Mouse (Mus musculus): ENCODE measurements around the gene Gm28778. TPM values are rescaled to one million over a fixed set of nuclear protein-coding genes. Genes with fewer than 3 reads are reported as not detected.
A peak's percentile ranks its signal among the peaks of the same experiment; 100 is the strongest.
"Not testable (repeated sequence)": the region's sequence is repeated elsewhere in the genome, so short reads cannot be mapped to it uniquely, and the experiment has no call there.

Gm28778 gene
- total RNA-seq (2015; ENCODE audit: low replicate concordance) (not detected in 2 replicates), total RNA-seq (2017; ENCODE audit: low replicate concordance) (not detected in 2 replicates)

- ATAC-seq (replicated peaks; ENCODE audit: low FRiP score, poor library complexity, severe bottlenecking), result peak; percentile 99
Observed at GRCm38 (mm10) chr1:53296581-53297383, at the start of gene Gm28778, which contains the start of the genes Pms1 and Ormdl1. Gene Gm28778 (plus strand): TSS chr1:53297111. Gene Pms1 (minus strand): TSS chr1:53297018. Gene Ormdl1 (plus strand): TSS chr1:53297095.

GRCm38 (mm10) chr1:53264958-53265612 is 31.8 kb upstream of the Gm28778 start:
- not testable (repeated sequence) for ATAC-seq (replicated peaks; ENCODE audit: low FRiP score, poor library complexity, severe bottlenecking)

- no peak for ATAC-seq (replicated peaks; ENCODE audit: low FRiP score, poor library complexity, severe bottlenecking)
Observed at GRCm38 (mm10) chr1:53269901-53270300, 27.0 kb upstream of the Gm28778 start.

GRCm38 (mm10) chr1:53272646-53273045 is 24.3 kb upstream of the Gm28778 start:
- ATAC-seq (replicated peaks; ENCODE audit: low FRiP score, poor library complexity, severe bottlenecking), result no peak

GRCm38 (mm10) chr1:53291197-53291596 is 5.7 kb upstream of the Gm28778 start:
- ATAC-seq (replicated peaks; ENCODE audit: low FRiP score, poor library complexity, severe bottlenecking), result no peak

- no peak for ATAC-seq (replicated peaks; ENCODE audit: low FRiP score, poor library complexity, severe bottlenecking)
Observed at GRCm38 (mm10) chr1:53300506-53300905, 3.6 kb downstream of the Gm28778 start.

- ATAC-seq (replicated peaks; ENCODE audit: low FRiP score, poor library complexity, severe bottlenecking), result peak; percentile 98
Observed at GRCm38 (mm10) chr1:53312989-53313967, 16.4 kb downstream of the Gm28778 start, which contains the start of gene Osgepl1. Gene Osgepl1 (plus strand): TSS chr1:53313624.

GRCm38 (mm10) chr1:53321662-53322344 is 24.9 kb downstream of the Gm28778 start:
- ATAC-seq (replicated peaks; ENCODE audit: low FRiP score, poor library complexity, severe bottlenecking), result no peak

- no peak for ATAC-seq (replicated peaks; ENCODE audit: low FRiP score, poor library complexity, severe bottlenecking)
Observed at GRCm38 (mm10) chr1:53323254-53323653, 26.3 kb downstream of the Gm28778 start.

- no peak for ATAC-seq (replicated peaks; ENCODE audit: low FRiP score, poor library complexity, severe bottlenecking)
Observed at GRCm38 (mm10) chr1:53324277-53324676, 27.4 kb downstream of the Gm28778 start.

- no peak for ATAC-seq (replicated peaks; ENCODE audit: low FRiP score, poor library complexity, severe bottlenecking)
Observed at GRCm38 (mm10) chr1:53324827-53325494, 28.1 kb downstream of the Gm28778 start.

GRCm38 (mm10) chr1:53333527-53333926 is 36.6 kb downstream of the Gm28778 start:
- not testable (repeated sequence) for ATAC-seq (replicated peaks; ENCODE audit: low FRiP score, poor library complexity, severe bottlenecking)

GRCm38 (mm10) chr1:53335465-53335864 is 38.6 kb downstream of the Gm28778 start:
- ATAC-seq (replicated peaks; ENCODE audit: low FRiP score, poor library complexity, severe bottlenecking), result no peak

GRCm38 (mm10) chr1:53337403-53337802 is 40.5 kb downstream of the Gm28778 start:
- ATAC-seq (replicated peaks; ENCODE audit: low FRiP score, poor library complexity, severe bottlenecking), result not testable (repeated sequence)

GRCm38 (mm10) chr1:53341071-53341470 is 44.2 kb downstream of the Gm28778 start:
- ATAC-seq (replicated peaks; ENCODE audit: low FRiP score, poor library complexity, severe bottlenecking), result no peak

GRCm38 (mm10) chr1:53352327-53353261 is 55.7 kb downstream of the Gm28778 start, which contains the start of the genes Asdurf, Gm28551 and Asnsd1:
Gene Asdurf (minus strand): TSS chr1:53352619.
Gene Gm28551 (minus strand): TSS chr1:53352667.
Gene Asnsd1 (minus strand): TSS chr1:53352752.
- peak; percentile 100 for ATAC-seq (replicated peaks; ENCODE audit: low FRiP score, poor library complexity, severe bottlenecking)

GRCm38 (mm10) chr1:53358988-53359387 is 62.1 kb downstream of the Gm28778 start:
- ATAC-seq (replicated peaks; ENCODE audit: low FRiP score, poor library complexity, severe bottlenecking), result no peak
